Mouse (Mus musculus) neural tube, embryonic 15.5 days (tissue): ENCODE data around the gene Gm3448. TPM values are rescaled to one million over a fixed set of nuclear protein-coding genes. Genes with fewer than 3 reads are reported as not detected.

Experiments used
- polyA plus RNA-seq: library from polyadenylated mRNA; unstranded; fragments of >200 nt; fragmentation: Nextera tagmentation; extraction: Ambion mirVana; gene quantifications from 2 replicates; pipeline ENCODE4 v1.2.1, GENCODE M21; 2015

The Gm3448 gene
- polyA plus RNA-seq, 1 experiment from 2014 or later: 3.2 TPM

Other genes starting within 250 kb of the Gm3448 start
- 8.9 and 9.2 TPM in 2 replicates for gene Wdr27, start 98.4 kb downstream of the Gm3448 start, polyA plus RNA-seq
- 26.8 TPM in 2 replicates for gene 1600012H06Rik, start 98.4 kb downstream of the Gm3448 start, polyA plus RNA-seq
- 13.9 and 19.6 TPM in 2 replicates for gene Phf10, start 80.3 kb downstream of the Gm3448 start, polyA plus RNA-seq
- 6.5 and 8.7 TPM in 2 replicates for gene 9030025P20Rik, start 63.1 kb downstream of the Gm3448 start, polyA plus RNA-seq
- not detected in 2 replicates for gene Gm3417, start 62.7 kb downstream of the Gm3448 start, polyA plus RNA-seq
- gene Gm3435, start 31.4 kb downstream of the Gm3448 start, polyA plus RNA-seq: 6.2 and 6.4 TPM in 2 replicates
- 82.5 and 88.8 TPM in 2 replicates for gene Ermard, start 329 bp downstream of the Gm3448 start, polyA plus RNA-seq
- 0.68 TPM in 1 of 2 replicates, not detected in the other for gene Tcte3, start within 50 bp of the Gm3448 start, polyA plus RNA-seq